Mouse (Mus musculus) left cerebral cortex, adult 9 months (tissue): ENCODE measurements around the gene Wdr5b.

Experiments
- DNase-seq, 2 experiments: peaks; one replicate each; pipeline ENCODE4 v3.0.0; 2022; ENCODE audit warnings: low spot score in 2 of 2

Gene Wdr5b

DNA sequence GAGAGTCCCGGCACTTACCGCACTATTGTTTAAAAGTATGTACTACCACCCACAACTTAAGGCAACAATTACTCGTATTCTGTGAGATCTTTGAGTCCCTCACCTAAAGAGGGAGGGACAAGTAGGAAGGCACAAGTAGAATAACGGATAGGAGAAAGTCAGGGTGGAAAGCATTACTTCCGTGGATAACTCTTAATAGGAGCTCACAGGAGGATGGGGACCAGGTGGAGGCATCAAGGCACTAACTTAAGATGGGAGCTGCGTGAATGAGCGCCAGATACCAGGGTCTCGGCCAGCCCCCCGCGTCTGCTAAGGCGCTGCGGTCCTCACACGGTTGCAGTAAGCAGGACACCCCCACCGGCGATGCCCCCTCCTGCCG, 30.1 kb downstream of the Wdr5b start:
- DNase-seq: no peak

DNA sequence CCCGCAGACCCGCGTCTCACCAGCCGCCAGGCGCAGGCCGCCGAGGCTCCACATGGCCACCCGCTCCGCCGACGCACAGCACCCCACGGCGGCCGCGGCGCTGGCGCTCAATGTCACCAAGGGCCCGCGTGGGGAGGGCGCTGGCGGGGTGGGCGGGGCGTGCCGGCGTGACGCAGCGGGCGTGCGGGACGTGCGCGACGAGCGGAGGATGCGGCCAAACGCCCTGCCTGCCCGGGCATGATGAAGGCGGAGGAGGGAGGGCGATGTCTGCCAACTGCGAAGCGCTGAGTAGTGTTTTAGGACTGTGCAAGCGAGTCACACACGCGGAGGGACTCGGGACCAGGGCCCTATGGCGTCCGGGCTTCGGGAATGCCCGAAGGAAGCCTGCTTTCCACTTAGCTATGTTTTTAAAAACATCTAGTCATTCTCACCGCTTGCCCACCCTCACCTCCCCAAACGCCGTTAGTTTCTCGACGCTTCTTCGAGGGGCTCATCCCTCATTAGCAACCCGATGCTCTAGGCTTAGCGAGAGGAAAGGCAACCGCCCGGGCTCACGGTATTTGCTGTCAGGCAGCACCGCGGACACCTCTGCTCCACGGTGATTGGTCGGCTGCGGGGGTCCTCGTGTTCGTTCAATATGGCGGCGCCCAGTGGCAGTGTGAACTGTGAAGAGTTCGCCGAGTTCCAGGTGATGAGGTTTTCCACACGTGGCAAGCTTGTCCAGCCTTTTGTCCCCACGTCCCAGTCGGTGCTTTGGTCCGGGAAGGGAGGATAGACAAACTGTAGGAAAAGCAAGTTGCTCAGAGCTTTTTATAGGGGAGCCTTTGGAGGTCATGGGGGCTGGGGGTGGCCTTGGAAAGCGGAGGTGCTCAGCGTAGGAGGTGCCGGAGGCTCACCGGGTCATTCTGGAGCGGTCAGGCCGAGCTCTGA, 30.7 kb downstream of the Wdr5b start, which contains the start of the genes Fam162a and Ccdc58:
Fam162a (minus strand) TSS at position 145 of the 930 bp plus-strand sequence.
Ccdc58 (plus strand) TSS at position 236 of the 930 bp plus-strand sequence.
- peak; percentile 78 to 93 for DNase-seq

DNA sequence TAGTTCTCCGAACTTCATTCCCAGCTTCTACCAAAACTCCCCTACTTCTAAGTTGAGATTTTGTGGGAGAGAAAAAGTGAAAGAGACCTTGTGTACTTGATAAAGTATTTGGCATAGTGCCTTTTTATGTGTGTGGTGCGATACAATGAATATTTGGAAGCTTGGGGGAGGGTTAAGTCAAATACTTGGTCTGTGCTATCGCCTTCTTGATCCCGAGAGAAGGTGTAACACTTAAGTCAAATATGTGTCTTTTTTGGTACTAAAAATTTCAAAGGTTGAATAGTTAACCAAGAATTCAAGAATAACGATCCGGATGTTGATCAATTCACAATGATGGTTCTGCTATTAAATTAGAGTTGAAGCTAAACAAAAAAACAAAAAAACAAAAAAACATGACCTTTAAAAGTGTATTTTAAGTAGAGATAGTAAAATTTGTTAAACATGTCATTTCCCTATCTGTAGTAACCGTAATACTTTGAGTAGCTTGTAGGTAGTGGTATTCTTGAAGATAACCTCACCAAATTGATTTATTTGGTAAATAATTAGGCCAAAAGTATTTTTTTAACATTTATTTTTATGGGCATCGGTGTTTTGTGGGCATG, 31.5 kb downstream of the Wdr5b start:
- no peak for DNase-seq

DNA sequence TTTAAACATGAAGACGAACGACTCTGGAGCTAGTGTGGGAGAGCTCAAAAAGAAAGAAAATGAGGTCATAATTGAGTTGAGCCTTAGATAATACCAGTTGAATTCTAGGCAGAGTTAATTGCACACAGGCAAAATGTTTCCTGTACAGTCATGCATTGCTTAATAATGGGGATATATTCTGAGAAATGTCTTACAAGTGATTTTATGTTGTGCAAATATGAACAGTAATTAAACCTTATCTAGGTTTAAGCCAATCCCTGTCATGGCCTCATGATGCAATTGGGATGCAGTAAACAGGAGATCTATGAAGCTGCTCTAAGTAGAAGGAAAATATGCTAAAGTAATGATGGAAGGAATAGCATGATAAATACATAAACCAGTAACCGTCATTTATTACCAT, 33.8 kb downstream of the Wdr5b start:
- DNase-seq: no peak

DNA sequence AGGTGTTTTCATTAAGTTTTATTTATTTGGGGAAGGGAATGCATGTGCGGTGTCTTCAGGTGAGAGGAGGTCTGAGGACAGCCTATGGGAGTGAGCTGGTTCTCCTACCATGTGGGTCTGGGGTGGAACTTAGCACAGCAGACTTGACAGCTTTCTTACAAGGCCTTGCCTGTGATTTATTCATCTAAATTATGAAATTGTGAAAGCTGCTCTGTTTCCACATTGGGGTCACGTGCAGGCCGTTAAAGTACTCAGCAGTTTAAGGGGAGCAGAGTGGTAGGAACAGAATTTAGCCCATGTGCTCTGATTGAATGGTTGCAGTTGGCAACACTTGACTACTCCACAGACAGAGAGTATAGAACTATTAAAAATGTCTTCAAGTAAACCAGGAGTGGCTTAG, 38.9 kb downstream of the Wdr5b start:
- no peak for DNase-seq

DNA sequence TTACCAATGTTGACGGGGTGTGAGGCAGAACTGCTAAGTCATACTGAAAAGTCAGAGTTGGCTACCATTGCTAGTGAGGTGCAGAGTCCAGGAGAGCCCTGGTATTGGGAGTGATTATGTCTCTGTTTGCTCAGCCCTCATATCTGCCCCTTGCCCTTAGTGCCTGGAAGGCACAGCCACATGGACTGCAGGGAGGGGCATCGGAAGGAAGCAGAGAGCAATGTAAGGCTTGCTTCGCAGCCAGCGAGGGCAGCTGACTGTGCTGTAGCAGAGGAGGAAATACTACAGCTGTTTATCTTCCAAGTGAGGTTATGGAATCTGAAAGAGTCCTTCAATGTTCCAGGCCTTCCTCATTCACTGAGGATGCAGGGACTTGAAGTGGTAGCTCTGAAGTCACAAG, 46.9 kb downstream of the Wdr5b start:
- DNase-seq: no peak

DNA sequence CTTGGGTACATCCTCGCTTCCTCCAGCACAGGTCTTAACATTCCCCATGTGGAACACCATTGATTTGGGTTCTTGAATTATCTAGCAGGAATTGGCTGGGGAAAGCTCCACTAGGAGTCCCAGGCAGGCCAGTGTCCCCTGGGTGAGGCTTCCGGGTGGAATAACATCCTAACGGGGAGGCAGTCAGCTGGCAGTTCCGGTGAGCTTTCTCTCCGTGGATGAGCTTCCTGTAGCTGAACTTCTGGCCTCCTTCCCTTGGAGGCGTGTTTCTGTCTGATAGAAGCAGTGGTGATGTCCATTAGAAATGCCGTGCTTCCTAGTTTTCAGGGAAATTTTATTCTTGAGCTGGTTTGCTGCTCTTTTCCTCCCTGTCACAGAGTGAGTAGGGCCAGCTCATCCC, 48.1 kb downstream of the Wdr5b start:
- DNase-seq: no peak

DNA sequence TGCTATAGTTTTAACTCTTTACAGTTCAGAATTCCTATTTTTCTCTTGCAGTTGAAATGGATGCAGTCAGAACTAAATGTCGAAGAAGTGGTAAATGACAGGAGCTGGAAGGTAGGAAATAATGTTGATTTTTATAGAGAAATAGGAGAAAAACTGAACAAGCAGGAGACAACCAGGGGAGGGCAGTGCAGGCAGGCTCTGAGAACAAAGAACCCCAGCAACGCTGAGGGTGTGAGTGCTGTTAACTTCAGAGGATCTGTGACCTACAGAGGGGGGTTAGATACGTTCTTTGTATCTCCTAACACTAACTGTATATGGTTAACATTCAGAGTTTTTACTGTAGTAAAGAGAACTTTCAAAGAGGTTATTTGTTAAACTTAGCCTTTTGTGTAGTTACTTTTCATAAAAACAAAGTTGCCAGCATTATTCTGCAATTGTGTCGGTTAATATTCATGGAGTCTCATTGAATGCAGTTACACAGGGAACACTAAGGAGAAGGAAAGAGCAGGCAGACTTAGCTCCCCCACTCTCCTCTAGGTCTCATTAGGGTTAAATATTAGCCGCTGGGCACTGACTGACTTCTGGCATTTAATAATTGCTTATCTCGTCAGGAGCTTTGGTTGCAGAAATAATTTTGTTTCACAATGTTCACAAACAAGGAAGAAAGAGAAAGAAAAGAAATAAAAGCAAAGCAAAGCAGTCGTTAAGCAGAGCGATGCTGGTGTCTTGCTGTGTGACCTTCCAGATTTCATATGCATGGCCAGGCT, 49.0 kb downstream of the Wdr5b start:
- DNase-seq: no peak

DNA sequence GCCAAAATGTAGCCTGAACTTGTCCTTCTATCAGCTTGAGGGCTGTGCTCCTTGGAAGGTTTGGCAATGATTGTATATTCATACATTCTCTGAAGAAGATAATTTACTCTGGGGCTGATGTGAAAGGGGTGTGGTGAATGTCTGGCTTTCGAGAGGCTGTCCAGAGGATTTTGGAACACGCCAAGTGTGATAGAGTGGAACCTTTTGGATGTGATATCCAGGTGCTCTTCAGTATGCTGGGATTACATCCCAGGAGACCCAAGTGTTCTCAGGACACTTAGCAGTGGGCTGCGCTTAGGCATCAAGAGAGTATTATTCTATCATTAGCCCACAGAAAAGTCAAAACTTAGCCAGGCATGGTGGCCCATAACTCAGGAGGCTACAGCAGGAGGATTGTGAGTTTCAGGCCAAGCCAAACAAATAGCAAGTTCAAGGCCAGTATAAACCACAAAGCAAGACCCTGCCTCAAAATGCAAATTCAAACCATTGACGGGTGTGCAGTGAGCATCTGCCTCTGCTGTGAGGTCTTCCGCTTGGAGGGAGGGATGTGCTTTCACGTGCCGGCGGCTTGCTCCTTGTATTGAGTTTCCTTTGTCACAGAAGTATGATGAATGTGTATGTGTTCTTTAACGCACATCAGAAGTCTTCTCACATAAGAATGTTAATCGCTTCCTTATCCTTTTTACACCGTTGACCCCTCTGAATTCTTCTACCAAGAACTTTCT, 50.0 kb downstream of the Wdr5b start:
- no peak for DNase-seq
